Mouse (Mus musculus) thymus, postnatal 10 days (tissue): ENCODE data around the gene Slc35b2.

Source experiments
- DNase-seq, 2 experiments: peaks; one replicate each; pipeline ENCODE4 v3.0.0; 2021; ENCODE audit warnings: low spot score in 2 of 2

The Slc35b2 gene

DNA sequence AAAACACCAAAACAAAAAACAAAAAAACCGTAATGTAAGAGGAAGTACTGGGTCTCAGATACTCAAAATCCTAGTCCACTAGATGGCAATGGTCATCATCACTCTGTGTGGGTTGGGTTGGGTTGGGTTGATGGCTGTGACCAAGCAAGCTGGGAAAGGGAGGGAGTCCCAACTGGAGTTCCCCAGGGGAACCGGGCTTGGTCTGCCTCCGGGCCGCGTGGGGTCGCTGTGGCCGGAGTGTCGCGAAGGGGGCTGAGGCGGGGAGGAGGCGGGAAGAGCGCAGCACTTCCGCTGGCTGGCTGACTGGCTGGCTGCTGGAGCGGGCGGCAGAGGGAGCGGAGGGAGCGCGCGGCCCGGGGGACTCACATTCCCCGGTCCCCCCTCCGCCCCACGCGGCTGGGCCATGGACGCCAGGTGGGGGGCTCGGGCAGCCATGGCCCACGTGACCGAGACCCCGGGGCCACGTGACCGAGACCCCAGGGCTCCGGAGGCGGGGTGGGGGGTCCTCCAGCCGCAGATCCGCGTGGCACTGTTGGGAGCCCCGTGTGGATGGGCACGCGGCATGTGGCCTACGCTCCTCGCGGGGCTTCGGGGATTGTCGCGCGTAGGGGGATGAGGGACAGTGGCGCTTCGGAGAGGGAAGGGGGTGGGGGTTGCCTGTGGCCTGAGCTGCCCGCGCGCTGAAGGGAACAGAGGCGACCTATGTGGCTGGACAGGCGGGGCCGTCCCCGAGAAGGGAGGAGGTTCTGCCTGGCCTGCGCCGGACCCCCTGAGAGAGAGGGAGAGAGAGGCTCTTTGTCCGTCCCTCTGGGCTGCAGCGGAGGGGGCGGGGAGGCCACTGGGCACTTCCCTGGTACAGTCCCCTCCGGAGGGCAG is at the start of gene Slc35b2:
TSS of gene Slc35b2 (plus strand) at position 220 of the 876 bp plus-strand sequence.
- peak; percentile 83 to 90 for DNase-seq

DNA sequence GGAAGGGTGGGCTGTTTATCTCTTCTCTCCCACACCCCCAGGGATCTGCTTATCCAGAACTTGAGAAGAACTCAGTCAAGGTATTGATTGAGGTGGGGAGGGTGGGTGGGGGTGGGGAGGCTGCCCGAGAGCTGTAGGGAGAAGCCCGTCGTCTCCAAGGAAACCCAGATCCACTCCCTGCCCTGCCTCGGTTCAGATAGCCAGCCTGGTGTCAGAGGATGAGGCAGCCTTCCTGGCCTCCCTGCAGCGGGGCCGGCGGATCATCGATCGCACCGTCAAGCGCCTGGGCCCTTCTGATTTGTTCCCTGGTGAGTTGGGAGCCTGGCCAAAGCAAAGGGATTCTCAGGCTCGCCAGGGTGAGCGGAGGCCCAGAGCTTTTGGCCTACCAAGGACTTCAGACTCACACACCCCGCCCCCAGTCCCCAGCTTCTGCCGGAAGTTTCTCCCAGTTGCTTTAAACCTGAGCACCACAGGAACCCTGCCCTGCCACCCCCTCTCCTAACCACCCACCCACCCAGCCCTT is 48.4 kb upstream of the Slc35b2 start:
- no peak for DNase-seq

DNA sequence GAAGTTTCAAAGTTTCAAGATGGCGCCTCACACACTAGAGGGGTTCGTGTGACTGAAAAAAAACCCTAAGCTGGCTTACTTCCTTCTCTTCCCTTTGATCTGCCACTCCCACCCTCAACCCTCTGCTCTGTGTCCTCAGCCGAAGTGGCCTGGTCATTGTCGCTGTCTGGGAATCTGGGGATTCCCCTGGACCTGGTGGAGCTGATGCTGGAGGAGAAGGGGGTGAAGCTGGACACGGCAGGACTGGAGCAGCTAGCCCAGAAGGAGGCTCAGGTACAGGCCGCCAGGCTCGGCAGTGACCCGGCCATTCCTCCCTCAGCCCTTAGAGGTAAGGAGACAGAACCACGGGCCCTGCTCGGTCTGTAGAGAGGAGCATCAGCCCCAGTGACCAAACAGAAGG is 47.9 kb upstream of the Slc35b2 start:
- DNase-seq = no peak

DNA sequence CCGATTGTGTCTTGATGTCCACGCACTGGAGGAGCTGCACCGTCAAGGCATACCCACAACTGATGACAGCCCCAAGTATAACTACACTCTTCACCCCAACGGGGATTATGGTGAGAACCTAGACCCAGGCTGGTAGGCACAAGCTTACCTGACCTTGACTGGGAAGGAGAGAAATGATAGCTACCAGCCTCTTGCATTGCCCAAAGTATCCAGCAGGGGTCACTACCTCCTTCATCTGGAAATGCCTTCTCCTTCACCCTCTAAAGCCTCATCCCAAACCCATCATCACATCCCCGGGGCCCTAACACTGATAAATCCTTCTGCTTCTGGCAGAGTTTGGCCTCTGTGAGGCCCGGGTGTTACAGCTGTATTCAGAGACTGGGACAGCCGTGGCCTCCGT is 47.2 kb upstream of the Slc35b2 start:
- DNase-seq = peak; percentile 53 to 79

DNA sequence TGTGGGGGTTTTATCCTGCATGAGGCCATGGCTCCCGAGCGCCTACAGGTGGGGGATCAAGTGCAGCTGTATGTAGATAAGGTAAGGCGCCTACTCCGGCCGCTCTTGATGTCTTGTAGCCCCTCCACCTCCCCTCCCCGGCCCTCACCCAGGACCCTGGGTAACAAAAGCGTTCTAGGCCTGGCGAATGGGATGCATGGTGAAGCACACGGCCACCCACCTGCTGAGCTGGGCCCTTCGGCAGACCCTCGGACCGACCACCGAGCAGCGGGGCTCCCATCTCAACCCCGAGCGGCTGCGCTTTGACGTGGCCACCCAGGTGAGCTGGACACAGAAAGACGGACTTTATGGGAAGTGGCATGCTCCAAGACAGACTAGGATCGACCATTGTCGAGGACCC is 46.5 kb upstream of the Slc35b2 start:
- DNase-seq = no peak

DNA sequence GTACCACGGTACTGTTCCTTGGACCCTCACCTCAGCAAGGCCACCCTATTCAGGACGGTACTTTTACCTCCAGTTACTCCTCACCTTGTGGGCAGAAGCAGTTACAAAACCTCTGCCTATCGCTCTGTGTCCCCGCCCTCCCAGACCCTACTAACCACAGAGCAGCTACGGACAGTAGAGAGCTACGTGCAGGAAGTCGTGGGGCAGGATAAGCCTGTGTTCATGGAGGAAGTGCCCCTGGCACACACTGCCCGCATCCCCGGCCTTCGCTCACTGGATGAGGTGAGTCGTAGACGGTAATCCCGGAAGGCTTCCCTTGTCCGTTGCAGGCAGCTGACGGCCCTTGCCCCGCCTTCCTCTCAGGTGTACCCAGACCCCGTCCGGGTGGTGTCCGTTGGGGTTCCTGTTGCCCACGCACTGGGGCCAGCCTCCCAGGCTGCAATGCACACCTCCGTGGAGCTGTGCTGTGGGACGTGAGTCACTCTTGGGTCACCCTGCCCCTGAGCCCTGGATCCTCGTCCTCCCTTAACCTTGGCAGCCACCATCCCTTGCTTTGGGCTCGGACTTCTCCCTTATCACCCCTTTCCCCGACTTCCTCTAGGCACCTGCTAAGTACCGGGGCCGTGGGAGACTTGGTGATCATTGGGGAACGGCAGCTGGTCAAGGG is 46.0 kb upstream of the Slc35b2 start:
- no peak for DNase-seq

DNA sequence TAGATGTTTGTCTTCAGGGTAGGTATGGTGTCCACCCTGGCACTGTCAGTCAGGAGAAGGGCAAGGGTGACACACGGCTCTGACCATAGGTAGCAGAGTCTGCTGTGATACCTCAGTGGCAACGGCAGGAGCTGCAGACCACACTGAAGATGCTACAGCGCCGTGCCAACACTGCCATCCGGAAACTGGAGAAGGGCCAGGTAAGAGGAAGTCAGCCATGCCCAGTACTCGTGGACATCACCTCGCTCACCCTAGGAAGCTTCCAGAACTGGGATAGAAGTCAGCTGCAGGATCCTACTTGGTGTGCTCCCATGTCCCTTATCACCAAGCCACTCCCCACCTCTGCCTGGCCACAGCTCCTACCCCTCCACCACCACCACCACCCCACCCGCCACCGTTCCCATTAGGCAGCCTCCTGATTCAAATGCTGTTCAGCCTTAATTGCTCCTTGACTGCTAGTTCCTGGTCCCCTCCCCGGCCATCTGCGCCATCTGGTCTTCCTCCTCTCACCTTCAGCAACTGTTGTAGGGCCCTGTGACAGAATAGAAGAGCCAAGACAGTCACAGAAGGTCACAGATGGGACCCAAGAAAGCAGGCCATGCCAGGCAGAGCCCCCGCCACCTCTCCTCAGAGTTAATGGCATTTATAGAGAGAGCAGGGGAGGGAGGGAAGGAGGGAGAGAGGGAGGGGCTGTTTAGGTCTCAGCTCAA is 44.8 kb upstream of the Slc35b2 start:
- no peak for DNase-seq

DNA sequence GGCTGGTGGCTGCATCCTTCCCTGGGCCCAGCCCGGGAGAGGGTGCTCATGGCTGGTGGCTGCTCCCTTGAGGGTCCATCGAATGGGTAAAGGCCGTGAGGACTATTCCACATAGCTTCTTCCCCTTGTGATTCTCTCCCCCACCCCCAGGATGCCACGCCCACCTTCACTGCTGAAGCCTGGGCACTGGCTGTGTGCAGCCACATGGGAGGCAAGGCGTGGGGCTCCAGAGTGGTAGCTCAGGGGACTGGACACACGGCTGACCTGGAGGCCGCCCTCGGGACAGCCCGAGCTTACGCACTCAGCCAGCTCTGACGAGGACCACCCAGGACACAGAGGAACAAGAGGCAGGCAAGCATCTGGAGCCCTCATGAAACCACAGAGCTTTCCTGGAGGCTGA is 43.5 kb upstream of the Slc35b2 start:
- no peak for DNase-seq

DNA sequence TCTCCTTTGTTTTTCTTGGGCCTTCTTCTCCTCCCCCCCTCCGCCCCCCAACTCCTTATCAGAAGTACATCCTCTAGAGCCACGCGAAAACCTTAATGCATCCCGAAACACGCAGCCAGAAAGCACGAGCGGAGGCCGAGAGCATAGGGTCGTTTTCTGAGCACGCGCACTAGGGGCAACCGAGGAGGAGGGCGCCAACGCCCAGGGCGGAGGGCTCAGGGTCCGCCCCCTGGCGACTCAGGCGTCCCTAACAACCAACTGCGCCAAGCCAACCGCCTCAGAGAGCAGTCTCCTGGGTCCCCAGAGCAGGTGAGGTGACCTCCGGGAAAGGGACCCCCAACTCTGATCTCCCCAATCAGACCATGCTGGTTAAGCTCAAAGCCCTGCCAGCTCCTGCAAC is 40.4 kb upstream of the Slc35b2 start, which contains the start of gene Tcte1:
TSS of gene Tcte1 (plus strand) at position 172 of the 400 bp plus-strand sequence.
- DNase-seq = peak; percentile 29 to 55

DNA sequence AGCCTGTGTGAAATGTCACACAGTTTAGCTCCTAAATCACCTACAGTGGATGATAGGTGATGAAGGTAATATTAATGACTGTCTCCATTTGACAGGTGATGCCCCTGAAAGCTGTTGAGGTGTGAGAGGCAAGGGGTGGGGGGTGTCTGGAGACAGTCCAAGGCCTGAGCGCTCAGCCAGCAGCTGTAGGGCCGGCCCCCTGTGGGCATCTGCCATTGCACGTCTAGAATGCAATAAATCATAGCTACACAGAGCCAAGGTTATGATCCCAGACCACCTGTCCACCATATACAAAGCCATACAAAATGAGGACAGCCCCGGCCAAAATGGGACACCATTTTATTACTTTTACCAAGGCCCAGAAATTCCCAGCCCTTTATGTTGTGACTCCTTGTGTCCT is 38.7 kb upstream of the Slc35b2 start:
- DNase-seq = no peak

DNA sequence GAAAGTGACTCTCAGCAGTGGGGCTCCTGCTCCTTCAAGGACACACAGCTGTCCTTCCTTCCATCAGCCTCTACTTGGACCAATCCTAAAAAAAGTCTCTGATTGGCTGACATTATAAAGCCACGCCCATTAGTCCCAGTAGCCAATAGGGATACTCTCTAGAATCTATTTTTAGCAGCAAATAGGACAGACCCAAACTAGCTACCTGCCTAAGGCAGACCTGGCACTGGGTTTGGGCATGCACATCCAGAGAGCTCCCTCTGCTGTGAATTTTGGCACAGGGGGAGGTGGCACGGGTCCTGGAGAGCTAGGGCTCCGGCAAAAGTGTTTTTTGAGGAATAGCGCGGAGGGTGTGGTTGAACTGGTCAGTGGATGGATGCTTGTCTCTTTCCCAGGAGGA is 37.1 kb upstream of the Slc35b2 start:
- DNase-seq = no peak

DNA sequence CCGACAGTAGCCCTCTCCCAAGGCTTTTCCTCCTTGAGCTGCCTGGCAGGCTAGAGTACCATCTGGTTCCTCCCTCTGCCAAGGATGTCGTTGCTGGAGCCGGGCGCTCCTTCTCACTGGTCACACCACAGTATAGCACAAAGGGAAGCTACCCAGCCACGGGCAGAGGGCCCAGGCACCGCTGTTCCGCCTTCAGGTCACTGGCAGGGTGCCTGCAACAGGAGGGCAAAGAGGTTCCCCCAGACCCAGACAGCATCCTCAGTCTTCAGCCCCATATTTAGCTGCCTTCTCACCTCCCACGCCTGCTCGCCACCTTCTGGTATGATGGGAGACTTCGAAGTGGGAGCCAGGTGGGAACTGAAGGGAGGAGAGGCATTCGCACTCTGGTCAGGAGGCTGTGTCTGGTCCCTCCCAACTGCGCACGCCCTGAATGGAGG is 33.3 kb upstream of the Slc35b2 start:
- DNase-seq = no peak

DNA sequence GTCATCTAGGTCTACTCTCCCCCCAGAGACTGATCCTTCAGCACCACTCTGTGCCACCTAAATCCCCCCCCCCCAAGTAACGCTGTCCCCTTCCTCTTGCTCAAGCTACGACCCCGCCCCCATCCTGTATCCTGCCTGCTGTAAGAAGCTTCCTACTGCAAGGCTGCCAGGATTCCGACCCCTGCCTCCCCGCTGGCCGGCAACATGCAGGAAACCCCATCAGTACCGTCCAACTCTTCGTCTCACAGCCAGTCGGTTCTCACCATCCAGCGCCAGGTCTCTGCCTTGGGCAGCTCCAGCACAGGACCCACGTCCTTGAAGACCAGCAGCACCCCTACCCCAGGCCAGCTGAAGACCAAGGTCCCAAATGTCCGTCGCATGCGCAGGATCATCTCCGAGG is 30.8 kb upstream of the Slc35b2 start:
- no peak for DNase-seq

DNA sequence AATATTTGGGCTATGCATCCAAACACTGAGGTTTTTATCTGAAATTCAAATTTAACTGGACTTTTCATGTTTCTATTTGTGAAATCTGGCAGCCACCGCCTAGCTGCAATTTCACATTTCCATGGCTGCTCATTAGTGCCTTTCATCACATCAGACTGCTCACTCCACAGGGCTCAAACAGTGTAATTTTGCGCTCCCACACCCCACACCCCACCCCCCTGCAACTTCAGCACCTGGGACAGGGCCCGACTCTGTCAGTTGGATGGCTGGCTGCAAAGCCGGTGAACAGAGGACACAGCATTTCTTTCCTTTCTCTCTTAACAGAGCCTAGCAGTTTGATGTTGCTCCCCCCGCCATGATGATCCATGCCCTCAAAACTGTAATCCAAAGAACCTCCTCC is 27.4 kb upstream of the Slc35b2 start:
- no peak for DNase-seq

DNA sequence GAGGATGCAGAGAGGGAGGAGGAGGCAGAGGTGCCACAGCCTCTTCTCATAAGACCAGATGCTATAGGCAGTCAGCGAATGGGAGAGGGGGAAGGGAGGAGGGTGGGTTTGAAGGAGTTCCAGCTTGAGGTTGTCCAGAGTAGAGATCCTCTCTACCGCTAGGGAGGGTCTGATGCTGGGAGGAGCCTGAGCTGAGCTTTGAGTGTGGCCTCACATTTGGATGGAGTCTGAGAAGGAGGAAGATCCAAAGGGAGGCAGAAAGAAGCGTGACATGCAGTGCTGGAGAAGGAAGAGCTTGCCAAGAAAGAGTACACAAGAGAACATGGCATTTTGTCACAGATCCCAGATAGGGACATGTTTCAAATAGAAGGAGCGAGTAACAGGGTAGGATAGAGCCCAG is 25.3 kb upstream of the Slc35b2 start:
- DNase-seq = no peak

DNA sequence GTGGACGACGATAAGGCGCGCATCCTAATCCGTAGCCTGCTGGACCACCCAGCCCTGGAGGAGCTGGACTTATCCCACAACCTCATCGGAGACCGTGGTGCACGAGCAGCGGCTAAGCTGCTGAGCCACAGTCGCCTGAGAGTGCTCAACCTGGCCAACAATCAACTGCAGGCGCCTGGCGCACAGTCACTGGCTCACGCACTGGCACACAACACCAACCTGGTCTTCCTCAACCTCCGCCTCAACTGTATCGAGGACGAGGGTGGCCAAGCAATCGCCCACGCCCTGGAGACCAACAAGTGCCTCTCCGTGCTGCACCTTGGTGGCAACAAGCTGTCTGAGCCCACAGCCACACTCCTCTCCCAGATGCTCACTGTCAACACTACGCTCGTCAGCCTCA is 24.0 kb upstream of the Slc35b2 start:
- DNase-seq = no peak

DNA sequence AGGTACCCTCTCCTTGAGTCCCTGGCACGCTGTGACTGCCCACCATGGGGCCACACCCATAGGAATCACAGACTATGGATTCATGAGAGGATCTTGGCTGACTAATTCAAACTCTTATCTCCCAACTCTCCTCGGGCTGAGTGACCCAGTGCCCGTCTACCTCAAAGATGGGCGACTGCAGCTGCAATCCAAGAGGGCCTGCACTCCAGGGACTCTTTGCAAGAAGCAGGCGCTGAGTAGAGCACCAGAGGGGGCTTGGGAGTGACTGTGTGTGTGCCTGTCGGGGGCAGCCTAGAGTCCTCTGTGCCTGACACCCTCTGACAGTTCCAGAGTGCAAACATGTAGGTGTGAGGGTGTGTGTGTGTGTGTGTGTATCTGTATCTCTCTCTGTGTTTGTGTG is 21.5 kb upstream of the Slc35b2 start:
- DNase-seq = no peak

DNA sequence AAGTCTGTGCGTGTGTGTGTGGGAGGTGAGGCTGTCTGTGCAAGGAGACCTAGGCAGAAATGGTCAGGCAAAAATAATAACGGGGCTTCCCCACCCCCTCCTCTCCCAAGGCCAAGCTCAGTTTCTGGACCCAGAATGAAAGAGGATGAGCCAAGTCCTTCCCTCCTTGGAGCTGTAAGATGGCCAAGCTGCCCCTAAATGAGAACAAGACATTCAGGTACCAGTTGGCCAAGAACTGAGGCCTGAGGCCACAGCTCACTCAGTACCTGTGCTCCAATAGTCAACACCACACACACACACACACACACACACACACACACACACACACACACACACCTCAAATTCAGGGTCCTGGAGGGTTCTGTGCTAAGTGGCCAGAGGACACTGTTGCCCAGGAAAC is 21.0 kb upstream of the Slc35b2 start:
- no peak for DNase-seq

DNA sequence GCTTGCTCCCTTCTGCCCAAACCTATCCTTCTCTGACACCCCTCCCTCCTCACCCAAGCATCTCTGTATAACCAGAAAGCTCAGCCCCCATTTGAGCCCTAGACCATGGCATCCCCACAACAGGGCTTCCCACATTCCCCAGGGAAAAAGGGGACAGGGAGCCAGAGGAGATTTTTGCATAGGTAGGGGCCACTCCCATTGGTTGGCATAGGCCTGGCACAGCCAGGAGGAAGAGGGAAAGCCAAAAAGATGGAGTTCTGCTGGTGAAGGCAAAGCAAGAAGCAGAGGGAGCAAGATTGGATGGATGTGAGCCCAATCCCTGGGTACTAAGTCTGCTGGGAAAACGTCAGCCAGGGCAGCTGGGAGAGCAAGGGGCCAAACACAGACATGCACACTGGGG is 20.6 kb upstream of the Slc35b2 start:
- DNase-seq = no peak

DNA sequence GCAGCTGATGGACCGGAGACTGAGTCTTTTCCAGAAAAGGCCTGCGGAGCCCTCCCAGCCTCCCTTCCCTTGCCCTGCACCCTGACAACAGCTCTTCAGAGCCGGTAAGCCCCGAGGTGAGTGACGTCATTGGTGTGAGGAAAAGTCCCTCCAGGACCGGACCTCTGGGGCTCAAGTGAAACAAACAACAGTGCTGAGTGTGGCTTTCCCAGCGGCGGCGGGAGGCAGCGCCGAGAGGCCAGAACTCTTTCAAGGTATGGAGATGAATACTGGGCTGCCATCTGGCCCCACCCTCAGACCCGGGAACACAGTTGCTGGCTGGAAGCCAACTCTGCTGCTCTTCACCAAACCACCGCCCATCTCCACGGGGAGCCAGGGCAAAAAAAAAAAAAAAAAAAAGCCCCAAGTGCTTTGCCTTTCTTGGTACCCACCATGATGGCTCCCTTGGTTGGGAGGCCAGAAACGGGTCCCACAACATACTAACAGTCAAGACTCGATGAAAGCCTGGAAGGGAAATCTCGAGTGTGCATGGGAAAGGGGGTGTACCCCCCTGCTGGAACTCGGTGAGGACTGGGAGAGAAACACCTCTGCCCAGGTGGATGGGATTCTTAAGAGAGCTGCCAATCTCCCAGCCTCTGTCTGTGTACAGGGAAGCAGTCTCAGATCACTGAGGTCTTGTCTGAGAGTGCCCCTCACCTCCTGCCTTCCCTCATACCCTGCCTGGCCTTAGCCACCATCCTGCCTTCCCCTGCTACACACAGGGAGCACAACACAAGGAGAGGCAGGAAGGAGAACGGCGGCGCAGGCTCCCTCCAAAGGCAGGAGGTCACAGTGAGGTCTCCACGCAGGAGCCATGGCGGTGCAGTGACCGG is 19.4 kb upstream of the Slc35b2 start:
- no peak for DNase-seq

DNA sequence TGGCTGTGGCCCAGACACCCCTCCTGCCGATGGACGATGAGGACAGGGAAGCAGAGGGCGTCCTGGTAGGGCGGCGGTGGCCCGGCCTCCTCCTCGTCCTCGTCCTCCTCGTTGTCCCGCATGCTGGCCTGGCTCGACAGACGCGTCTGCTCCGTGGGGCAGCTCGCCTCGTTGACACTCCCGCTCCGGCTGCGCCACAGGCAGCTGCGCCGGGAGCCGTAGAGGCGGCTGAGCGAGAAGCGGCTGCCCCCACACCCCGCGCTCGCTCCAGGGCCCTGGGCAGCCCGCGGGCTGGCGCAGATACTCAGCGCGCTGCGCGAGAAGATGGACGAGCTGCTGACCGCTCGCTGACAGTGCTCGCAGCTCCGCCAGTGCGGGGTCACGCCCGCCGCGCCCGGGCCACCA is 18.8 kb upstream of the Slc35b2 start:
- DNase-seq = no peak
